Mouse (Mus musculus): Measurements from ENCODE around the gene Trp53tg5.

- no peak for TF ChIP-seq CTCF (IDR thresholded peaks at IDR 0.05; ENCODE audit: control insufficient read depth, insufficient read depth, insufficient replicate concordance, low read depth, low read length)
- no peak for TF ChIP-seq POLR2A (IDR thresholded peaks at IDR 0.05; ENCODE audit: control insufficient read depth, low read depth, low read length)
These were observed 28.0 kb downstream of the Trp53tg5 start for GRCm38 (mm10) chr2:164445399-164446085.
